Mouse (Mus musculus) ES-E14 (cell line): ENCODE measurements at regions not wholly inside any gene's neighbourhood (a gene's known extent, or its start where the extent isn't known, plus 50 kb on each side); places are given as distances from the start of the nearest gene placed in this dataset.

ENCODE experiments used
- CHD2 ChIP-seq: IDR thresholded peaks from 2 replicates; pipeline ENCODE4 v1.6.1; 2014; ENCODE audit warnings: mild to moderate bottlenecking, low read depth, low read length, inconsistent platforms
- ZC3H11A ChIP-seq: IDR thresholded peaks from 2 replicates; pipeline ENCODE4 v1.6.1; 2012; ENCODE audit warnings: low read depth, mild to moderate bottlenecking, inconsistent platforms, low read length, borderline replicate concordance

DNA sequence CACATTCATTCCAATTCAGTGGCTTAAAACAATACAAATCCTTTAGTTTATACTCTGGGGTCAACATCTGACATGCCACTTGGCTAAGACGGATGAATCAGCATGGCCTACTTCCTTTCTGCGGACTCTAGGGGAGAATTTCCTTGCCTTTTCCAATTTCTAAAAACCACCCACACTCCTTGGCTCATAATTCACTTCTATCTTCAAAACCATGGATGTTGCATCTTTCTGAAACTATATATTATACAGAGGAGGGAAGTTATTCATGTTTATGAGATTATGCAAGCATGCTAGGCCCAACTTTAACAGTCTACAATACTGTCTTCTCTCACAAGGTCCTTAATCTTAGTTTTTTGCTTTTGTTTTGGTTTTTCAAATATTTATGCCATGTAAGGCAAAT, 273.0 kb upstream of the Col8a1 start:
- TF ChIP-seq ZC3H11A (no peak), CHD2 (no peak)
